Comparison of ENCODE assay signal across 26 mouse cellular contexts in the genomic region with DNA sequence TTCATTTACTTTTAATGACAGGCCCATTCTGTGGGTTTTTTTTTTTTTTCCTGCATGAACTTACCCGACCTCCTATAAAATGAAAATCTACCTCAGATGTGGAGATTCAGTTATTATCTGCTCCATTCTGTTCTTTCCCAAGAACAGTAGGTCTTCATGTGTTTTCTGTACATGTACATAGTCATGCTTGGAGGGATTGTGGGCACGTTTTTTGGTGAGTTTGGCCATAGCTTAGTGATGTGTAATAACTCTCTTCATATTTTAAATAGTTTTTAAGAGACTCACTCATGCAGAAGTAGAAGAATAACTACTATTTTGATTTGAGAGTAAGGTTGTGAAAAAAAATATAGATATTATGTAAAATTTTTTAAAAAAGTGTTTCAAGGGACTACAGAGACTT.
"Had no signal": no experiment of that assay in that cellular context is flagged by ENCODE, and none has a peak within 500 bp of the region (broad histone marks: within the 10 kb centered on the region; RNA-seq: fewer than 3 reads in every experiment).

No protein-coding gene starts in this region.

- DNase-seq: gastrocnemius, adult 2 months; gastrocnemius, postnatal 10 days; gastrocnemius, postnatal 25 days; heart, adult 18-20 months; heart, postnatal 14 days; heart, postnatal 36 days; kidney, adult 11 months; kidney, adult 2 months; kidney, adult 9 months; kidney, postnatal 14 days; kidney, postnatal 36 days; liver; liver, embryonic 13.5 days had no signal

- H3K36me3 ChIP-seq: heart, embryonic 10.5 days; heart, embryonic 13.5 days; heart, embryonic 15.5 days; hindbrain, embryonic 13.5 days; hindbrain, embryonic 15.5 days; kidney, embryonic 15.5 days; limb, embryonic 10.5 days; limb, embryonic 12.5 days; liver, embryonic 13.5 days had no signal

- H3K9ac ChIP-seq: heart, embryonic 13.5 days; heart, embryonic 15.5 days; hindbrain, embryonic 13.5 days; hindbrain, embryonic 15.5 days; kidney, embryonic 15.5 days; limb, embryonic 12.5 days; liver, embryonic 13.5 days had no signal

- H3K4me2 ChIP-seq: heart, embryonic 13.5 days; heart, embryonic 15.5 days; hindbrain, embryonic 13.5 days; hindbrain, embryonic 15.5 days; kidney, embryonic 15.5 days; limb, embryonic 12.5 days; liver, embryonic 11.5 days; liver, embryonic 13.5 days had no signal

- H3K27ac ChIP-seq: gastrocnemius, adult 2 months; heart, embryonic 10.5 days; heart, embryonic 13.5 days; heart, embryonic 15.5 days; hindbrain, embryonic 13.5 days; hindbrain, embryonic 15.5 days; hindbrain, postnatal 0 days; kidney, embryonic 15.5 days; kidney, postnatal 0 days; left cerebral cortex, adult 2 months; limb, embryonic 10.5 days; limb, embryonic 12.5 days; liver, embryonic 13.5 days had no signal

- H3K9me3 ChIP-seq: heart, embryonic 10.5 days; heart, embryonic 13.5 days; heart, embryonic 15.5 days; hindbrain, embryonic 13.5 days; hindbrain, embryonic 15.5 days; kidney, embryonic 15.5 days; limb, embryonic 10.5 days; limb, embryonic 12.5 days; liver, embryonic 13.5 days had no signal

- H3K4me3 ChIP-seq: gastrocnemius, adult 2 months; heart, embryonic 10.5 days; heart, embryonic 13.5 days; heart, embryonic 15.5 days; hindbrain, embryonic 13.5 days; hindbrain, embryonic 15.5 days; kidney, embryonic 15.5 days; left cerebral cortex, adult 2 months; limb, embryonic 10.5 days; limb, embryonic 12.5 days; liver, embryonic 13.5 days had no signal

- H3K27me3 ChIP-seq: heart, embryonic 13.5 days; heart, embryonic 15.5 days; hindbrain, embryonic 13.5 days; hindbrain, embryonic 15.5 days; kidney, embryonic 15.5 days; limb, embryonic 12.5 days; liver, embryonic 13.5 days had no signal

- ATAC-seq: hindbrain, postnatal 0 days; intestine, embryonic 16.5 days had no signal

- H3K4me1 ChIP-seq: hindbrain, embryonic 13.5 days; hindbrain, embryonic 15.5 days; limb, embryonic 12.5 days; liver, embryonic 13.5 days had no signal
